ENCODE assay signal across 27 mouse cellular contexts in the genomic region with DNA sequence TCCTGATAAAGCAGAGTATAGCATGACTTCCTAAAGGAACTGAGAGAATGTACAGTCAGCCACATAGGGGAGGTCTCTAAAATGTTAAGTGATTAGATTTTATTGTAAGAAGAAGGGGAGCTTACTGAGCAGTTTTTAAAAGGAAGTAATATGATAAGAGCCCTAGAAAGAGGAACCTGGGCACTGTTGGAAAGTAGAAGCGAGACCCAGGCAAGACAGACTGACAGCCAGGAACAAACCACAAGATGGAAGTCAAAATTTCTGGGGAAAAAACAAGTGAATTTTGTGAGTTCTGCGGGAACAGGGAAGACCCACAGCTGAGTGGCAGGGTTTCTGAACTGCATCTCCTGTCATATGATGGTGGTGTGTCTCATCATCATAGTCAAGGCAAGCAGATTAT.
DNase-seq lines count a peak whose midpoint lies in the region; ATAC-seq and TF ChIP-seq lines count a peak whose summit lies in the region.
"Had no signal": no experiment of that assay in that cellular context is flagged by ENCODE, and none has a peak within 500 bp of the region (broad histone marks: within the 10 kb centered on the region; RNA-seq: fewer than 3 reads in every experiment).

No protein-coding gene starts in this region.

- TF ChIP-seq CTCF in liver, adult 2 months (IDR thresholded peaks at IDR 0.05; ENCODE audit: low read depth, low read length), result no peak

- H3K79me2 ChIP-seq in liver, adult 2 months (ENCODE audit: control insufficient read depth, insufficient read depth, low read length), result no peaks in the 10 kb centered on the region

- no peaks in the 10 kb centered on the region; the same call in 1 of the 2 replicates for H3K4me1 ChIP-seq in liver, adult 2 months (ENCODE audit: control insufficient read depth, insufficient read depth, low read length)
- no peaks in the 10 kb centered on the region for H3K4me1 ChIP-seq in liver, embryonic 12.5 days
- H3K4me1 ChIP-seq: hindbrain, embryonic 12.5 days; intestine, embryonic 15.5 days had no signal

- no peak overlapping the region for H3K4me2 ChIP-seq in liver, embryonic 12.5 days
- H3K4me2 ChIP-seq: hindbrain, embryonic 12.5 days; intestine, embryonic 15.5 days; lung, embryonic 14.5 days had no signal

- WGBS in liver, adult 2 months, result 76% methylated on average over 2 of the region's 2 CpGs
- 32% methylated on average over 2 of the region's 2 CpGs for WGBS in liver, embryonic 12.5 days (ENCODE audit: insufficient replicate concordance)

- no peaks in the 10 kb centered on the region for H3K36me3 ChIP-seq in liver, adult 2 months (ENCODE audit: control insufficient read depth, insufficient read depth, low read length)
- no peaks in the 10 kb centered on the region for H3K36me3 ChIP-seq in liver, embryonic 12.5 days
- no peaks in the 10 kb centered on the region for H3K36me3 ChIP-seq in splenic B cell, adult 2 months (ENCODE audit: control insufficient read depth, insufficient read depth, low read length, poor library complexity, severe bottlenecking)
- H3K36me3 ChIP-seq: hindbrain, embryonic 12.5 days; intestine, embryonic 15.5 days had no signal

- H3K9me3 ChIP-seq in liver, embryonic 12.5 days (replicated peaks), result no peaks in the 10 kb centered on the region
- H3K9me3 ChIP-seq: hindbrain, embryonic 12.5 days; intestine, embryonic 15.5 days had no signal

- DNase-seq in liver, adult 2 months (ENCODE audit: extremely low read depth, low read depth, low spot score), result peak; percentile 32
- peak; percentile 65 for DNase-seq in MEL-GATA-1-ER (ENCODE audit: extremely low read depth, low read depth)
- peak; percentile 38 for DNase-seq in splenic B cell, adult 2 months (ENCODE audit: low read depth, low spot score)
- no peak for DNase-seq in ovary, postnatal 10 days (ENCODE audit: low spot score)
- DNase-seq in cerebellum, postnatal 14 days, result no peak
- DNase-seq: adrenal gland, postnatal 36 days; cerebellum, adult 2 months; cerebellum, postnatal 25 days; gastrocnemius, postnatal 25 days; kidney, adult 2 months; kidney, postnatal 4 days; left cerebral cortex, postnatal 4 days; lung, embryonic 14.5 days; lung, postnatal 36 days; midbrain, embryonic 14.5 days; retina, postnatal 1 day; right cerebral cortex, postnatal 14 days; thymus, adult 18-20 months; thymus, postnatal 36 days had no signal

- H3K9ac ChIP-seq in liver, adult 2 months (ENCODE audit: low read depth, low read length), result no peak overlapping the region
- no peak overlapping the region for H3K9ac ChIP-seq in liver, embryonic 12.5 days
- H3K9ac ChIP-seq: hindbrain, embryonic 12.5 days; intestine, embryonic 15.5 days; lung, embryonic 14.5 days had no signal

- no peak overlapping the region for H3K27ac ChIP-seq in liver, adult 2 months (replicated peaks; ENCODE audit: insufficient read depth, low read depth, low read length)
- no peak overlapping the region for H3K27ac ChIP-seq in liver, embryonic 12.5 days
- H3K27ac ChIP-seq: heart, adult 2 months; hindbrain, embryonic 12.5 days; hindbrain, postnatal 0 days; intestine, embryonic 15.5 days; stomach, postnatal 0 days had no signal

- TF ChIP-seq POLR2A in liver, adult 2 months (IDR thresholded peaks at IDR 0.05; ENCODE audit: extremely low read depth, insufficient read depth, low read length), result no peak

- no peaks in the 10 kb centered on the region for H3K27me3 ChIP-seq in liver, adult 2 months (ENCODE audit: control insufficient read depth, insufficient read depth, low read length)
- no peaks in the 10 kb centered on the region for H3K27me3 ChIP-seq in liver, embryonic 12.5 days (replicated peaks)
- H3K27me3 ChIP-seq in splenic B cell, adult 2 months (ENCODE audit: control insufficient read depth, insufficient read depth, low read length, poor library complexity, severe bottlenecking), result no peaks in the 10 kb centered on the region
- H3K27me3 ChIP-seq: hindbrain, embryonic 12.5 days; intestine, embryonic 15.5 days had no signal

- no peak for ATAC-seq in liver, embryonic 12.5 days
- ATAC-seq in hematopoietic stem cell, adult 5-6 weeks (replicated peaks in 1 of 2; ENCODE audit: insufficient read depth in 1 of 2, low FRiP score in 2 of 2, low TSS enrichment in 1 of 2, low read depth in 1 of 2, poor library complexity in 2 of 2, severe bottlenecking in 2 of 2), result peak; percentile 79 to 85
- ATAC-seq: forebrain, embryonic 14.5 days; hindbrain, postnatal 0 days; intestine, embryonic 15.5 days had no signal

- H3K4me3 ChIP-seq in liver, adult 2 months (ENCODE audit: insufficient read depth, low read depth, low read length), result no peak overlapping the region
- no peak overlapping the region for H3K4me3 ChIP-seq in liver, embryonic 12.5 days
- H3K4me3 ChIP-seq: heart, adult 2 months; hindbrain, embryonic 12.5 days; intestine, embryonic 15.5 days had no signal

Comparison
In these comparisons a context has a peak if more than half of its experiments do, and no peak if none do; other contexts are left out.
1. DNase-seq: peak in liver, adult 2 months (single experiment), MEL-GATA-1-ER (single experiment) and splenic B cell, adult 2 months (single experiment); none in ovary, postnatal 10 days (single experiment) and cerebellum, postnatal 14 days (0 of 2).